Mouse (Mus musculus): ENCODE data around the gene Gpr119.

The Gpr119 gene

DNA sequence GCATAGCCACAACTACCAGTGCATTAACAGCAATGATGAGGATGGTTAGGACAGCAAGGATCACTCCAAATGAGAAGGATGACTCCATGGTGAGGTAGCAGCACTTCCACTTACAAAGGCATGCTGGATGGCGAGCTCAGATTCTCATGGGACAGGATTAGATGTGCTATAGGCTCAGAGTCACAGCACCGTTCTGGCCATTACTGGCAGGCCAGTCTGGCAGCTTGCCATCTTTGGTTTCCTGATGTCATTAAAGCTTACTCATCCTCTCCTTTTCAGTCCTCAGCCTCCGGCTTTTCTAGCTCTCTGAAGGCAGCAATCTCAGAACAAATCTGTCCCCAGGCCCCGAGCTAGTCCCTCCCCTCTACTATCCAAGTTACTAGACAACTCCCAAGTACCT is at the start of gene Gpr119:
Gpr119 (minus strand) TSS at position 308 of the 400 bp plus-strand sequence.
- DNase-seq (ENCODE audit: low spot score), result no peak

DNA sequence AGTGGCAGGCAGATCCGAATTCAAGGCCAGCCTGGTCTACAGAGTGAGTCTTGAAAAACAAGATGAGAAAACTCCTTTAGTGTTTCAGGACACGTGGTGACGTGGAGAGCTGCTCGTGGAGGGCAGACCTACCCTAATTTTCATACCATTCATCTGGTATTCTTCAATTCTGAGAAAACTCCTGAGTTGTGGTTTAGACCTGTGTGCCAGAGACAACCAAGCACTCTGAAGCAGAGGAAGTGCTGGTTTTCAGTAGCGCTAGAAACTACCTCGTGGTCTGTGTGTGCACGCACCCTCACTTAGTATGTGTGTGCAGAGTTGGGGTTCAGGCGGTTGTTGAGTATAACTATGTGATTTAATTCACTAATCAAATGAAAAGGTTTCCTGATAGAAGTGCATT is 38.6 kb upstream of the Gpr119 start:
- no peak for DNase-seq (ENCODE audit: low spot score)

DNA sequence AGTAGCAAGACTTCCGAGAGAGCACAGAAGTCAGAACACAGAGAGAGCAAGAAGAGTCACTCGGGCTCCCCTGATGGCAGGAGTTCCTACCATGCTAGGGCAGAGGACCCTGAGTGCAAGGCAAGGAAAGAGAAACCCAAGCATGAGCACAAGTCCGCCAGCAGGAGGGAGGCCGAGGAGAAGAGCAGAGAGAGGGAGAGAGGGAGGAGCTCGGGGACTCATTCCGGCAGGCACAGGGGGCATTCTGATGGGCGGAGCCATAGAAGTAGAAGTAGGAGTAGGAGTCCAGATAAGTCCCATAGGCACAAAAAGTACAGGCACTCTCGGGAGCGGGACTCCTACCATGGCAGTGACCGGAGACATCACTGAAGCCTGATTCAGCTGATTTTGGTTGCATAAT is 35.4 kb upstream of the Gpr119 start:
- no peak for DNase-seq (ENCODE audit: low spot score)

DNA sequence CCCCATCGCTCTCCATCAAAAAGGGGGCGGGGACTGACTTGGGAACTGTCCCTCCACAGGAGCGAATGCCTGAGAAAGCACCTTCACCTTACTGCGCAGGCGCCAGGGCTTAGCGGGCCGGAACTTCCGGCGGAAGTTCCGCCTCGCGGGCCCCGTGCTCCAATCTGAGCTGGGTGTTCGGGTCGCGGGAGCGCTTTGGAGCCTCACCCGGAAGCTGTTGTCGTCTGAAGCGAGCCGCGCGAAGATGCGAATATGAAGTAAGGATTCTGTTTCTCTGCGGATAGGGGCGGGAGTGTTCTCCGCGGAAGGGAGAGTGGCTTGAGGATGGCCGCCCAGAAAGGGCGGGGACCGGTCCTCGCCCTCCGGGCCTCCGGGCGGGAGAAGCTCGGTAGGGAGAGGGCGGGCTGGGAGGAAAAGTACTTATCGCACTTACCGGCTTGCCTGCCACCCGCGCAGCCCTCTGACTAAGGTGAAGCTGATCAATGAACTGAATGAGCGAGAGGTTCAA is 20.6 kb upstream of the Gpr119 start, which contains the start of gene Rbmx2:
Rbmx2 (plus strand) TSS at position 141 of the 508 bp plus-strand sequence.
- DNase-seq (ENCODE audit: low spot score), result peak; percentile 92

DNA sequence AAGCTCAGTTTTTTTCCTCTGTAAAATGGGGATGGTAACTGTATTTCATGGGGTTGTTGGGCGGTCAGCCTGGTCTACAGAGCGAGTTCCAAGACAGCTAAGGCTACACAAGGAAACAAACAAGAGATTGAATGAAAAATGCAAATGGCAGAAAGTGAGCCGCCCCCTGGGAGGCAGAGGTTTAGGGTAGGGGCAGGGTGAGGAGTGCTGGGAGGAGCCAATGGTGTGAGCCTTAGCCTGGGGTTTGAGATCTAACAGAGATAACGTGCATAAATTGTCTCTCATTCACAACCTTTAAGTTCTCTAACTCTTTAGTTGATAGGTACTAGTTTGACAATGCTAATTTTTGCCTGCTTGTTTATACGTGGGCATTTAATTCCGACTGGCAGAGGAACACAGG is 20.2 kb upstream of the Gpr119 start:
- peak; percentile 13 for DNase-seq (ENCODE audit: low spot score)

DNA sequence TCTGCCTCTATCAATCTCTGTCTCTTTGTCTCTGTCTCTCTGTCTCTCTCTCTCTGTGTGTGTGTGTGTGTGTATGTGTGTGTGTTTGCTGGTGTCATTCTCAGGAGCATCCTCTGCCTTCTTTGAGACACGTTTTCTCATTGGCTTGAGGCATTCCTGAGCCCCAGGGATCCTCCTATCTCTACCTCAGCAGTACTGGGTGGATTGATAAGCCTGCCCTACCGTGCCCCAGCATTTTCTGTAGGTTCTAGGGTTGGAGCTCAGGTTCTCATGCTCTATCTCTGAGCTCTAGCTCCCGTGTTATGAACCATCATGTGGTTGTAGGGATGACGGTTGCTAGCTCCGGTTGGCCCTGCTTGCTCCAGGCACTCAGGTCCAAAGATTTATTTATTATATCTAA is 9.6 kb upstream of the Gpr119 start:
- DNase-seq (ENCODE audit: low spot score), result no peak

DNA sequence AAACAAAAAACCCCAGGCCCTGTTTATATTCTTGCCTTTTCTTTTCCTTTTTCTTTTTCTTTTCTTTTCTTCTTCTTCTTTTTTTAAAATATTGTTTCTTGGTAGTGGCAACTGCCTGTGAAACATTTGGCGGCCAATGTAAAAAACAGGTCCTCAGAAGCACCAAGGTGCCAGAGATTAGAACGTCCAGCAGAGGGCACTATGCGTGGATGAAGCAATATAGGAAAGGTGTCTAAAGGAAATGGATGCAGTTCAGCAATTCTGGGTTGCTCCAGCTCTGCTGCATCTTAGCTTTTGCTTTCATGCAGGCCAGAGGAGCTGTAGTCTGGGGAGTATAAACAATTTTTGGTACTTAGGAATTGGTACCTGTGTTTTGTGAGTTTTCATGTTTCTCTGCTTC is 9.2 kb upstream of the Gpr119 start:
- DNase-seq (ENCODE audit: low spot score), result no peak

DNA sequence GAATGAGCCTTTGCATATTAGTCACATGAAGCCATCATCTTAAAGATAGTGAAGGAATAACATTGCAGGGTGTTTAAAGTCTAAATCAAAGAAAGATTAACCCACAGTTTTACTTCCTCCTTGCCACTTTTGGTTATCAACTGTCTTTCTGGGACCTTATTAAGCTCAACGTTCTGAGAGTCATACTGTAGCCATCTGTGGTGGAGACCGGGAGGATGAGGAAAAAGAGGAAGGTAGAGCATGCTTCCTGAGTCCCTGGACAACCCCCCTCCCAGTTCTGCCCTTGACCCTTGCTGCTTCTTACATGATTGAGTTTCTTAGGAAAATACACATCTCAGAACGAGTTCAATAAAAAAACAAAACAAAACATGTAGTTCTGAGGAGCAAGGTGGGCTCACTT is 2.6 kb downstream of the Gpr119 start:
- DNase-seq (ENCODE audit: low spot score), result no peak

DNA sequence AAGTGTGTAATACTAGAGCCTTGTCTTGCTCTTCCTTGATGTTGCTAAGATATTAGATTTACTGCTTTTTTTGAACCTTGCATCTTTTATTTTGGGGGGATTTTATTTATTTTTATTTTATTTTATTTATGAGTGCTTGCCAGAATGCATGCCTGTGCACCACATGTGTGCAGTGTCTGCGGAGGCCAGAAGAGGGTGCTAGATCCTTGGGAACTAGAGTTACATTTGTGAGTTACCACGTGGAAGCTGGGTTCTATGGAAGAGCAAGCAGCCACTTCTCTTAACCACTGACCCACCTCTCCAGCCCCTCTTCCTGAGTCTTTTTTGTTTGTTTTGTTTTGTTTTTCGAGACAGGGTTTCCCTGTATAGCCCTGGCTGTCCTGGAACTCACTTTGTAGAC is 4.7 kb downstream of the Gpr119 start:
- no peak for DNase-seq (ENCODE audit: low spot score)

DNA sequence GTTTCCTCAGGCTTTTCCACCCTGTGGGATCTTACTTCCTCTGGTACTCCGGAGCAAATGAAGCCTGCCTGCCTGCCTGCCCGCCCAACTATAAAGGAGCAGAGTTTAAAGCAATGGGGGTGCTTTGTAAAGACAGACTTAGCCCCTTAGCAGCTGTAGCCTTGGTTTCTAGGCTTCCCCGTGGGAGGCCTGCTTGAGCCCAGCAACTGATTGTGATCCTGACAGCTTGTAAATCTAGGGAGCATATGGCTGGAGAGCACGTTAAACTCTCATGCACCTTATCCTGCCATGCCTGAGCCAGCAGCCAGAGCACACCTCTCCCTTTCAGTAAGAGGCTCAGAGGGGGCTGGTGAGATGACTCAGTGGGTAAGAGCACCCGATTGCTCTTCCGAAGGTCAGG is 7.5 kb downstream of the Gpr119 start:
- DNase-seq (ENCODE audit: low spot score), result no peak

DNA sequence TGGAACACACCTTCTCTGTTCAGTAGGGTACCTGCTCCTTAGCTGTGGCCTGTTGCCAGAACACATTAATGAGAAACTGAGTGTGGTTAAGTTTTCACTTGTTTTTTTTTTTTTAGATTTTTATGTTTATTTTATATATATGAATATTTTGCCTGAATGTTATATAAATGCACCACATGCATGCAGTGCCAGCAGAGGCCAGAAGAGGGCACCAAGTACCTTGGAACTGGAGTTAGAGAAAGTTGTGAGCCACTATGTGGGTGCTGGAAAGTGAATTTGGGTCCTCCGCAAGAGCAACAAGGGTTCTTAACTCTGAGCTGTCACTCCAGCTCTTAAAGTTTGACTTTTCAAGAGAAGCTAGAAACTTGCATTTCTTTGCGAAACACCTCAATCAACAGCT is 30.2 kb downstream of the Gpr119 start:
- no peak for DNase-seq (ENCODE audit: low spot score)

DNA sequence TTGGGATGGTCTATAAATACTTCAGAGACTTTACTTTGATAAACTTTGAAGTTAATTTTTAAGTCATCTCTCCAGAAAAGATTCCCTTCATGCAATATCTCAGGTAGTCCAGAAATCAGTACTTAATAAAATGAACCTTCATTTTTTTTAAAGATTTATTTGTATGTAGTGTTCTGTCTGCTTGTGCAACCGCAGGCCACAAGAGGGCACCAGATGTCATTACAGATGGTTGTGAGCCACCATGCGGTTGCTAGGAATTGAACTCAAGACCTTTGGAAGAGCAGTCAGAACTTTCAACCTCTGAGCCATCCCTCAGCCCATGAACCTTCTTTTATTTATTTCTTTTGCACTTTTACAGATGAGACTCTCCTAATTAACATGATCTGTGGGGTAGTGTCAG is 37.2 kb downstream of the Gpr119 start:
- no peak for DNase-seq (ENCODE audit: low spot score)

DNA sequence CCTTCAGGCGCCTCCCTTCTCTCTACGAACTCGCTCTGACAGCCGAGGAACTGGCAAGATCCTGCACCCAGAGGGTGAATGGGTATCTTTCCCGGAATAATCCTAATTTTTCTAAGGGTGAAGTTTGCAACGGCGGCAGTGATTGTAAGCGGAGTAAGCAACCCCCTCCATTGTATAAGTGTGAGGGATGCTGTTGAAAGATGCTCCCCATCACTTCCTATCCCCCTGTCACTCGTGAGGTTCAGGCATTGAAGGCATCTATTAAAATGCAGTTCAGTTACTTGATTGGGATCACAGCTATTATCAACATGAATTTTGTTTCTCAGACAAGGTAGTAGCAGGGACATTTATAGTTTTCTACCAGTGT is 50.2 kb downstream of the Gpr119 start:
- DNase-seq (ENCODE audit: low spot score), result no peak

DNA sequence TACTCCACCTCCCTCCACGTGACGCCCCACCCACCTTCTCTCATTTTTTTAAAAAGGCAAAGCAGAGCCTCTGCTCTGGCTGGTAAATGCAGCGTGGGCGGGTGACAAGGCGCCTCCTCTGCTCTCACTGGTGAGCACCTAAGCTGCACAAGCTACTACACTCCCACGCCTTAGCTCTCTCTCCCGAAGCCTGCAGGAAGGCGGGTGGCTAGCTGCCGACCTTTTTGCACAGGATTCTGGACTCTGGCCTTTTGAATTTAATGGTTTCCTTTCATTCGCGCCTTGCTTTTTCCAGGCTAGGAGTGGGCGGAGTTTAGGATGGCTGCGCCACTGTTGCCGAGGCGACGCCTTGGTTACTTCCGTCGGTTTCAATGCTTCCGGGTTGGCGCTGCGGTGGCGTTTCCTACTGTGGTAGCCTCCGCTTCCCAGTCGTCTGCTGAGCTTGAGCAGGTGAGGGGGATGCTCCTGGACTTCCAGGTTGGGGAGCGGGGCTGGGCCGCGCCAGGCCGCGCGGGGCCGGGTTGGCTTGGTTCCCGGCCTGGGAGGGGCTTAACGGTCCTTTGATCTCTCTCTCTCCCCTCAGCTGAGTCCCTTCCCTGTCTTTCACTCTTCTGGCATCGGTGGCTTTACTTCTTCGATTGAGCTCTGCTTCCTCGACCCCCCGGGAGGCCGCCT is 50.8 kb downstream of the Gpr119 start, which contains the start of gene Slc25a14:
Slc25a14 (plus strand) TSS at position 35 of the 675 bp plus-strand sequence.
- peak; percentile 81 for DNase-seq (ENCODE audit: low spot score)

DNA sequence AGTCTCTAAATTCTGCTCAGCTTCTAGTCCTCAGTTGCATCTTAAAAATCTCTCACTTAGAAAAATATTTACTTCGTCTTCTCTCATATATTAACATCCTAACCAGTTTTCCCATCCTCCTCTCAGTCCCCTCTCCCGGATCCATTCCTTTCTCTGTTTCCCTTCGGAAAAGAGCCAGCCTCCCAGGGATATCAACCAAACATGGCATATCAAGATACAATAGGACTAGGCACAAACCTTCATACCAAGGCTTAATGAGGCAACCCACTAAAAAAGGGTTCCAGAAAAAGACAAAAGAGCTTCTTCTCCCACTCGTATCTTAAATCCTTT is 51.3 kb downstream of the Gpr119 start:
- DNase-seq (ENCODE audit: low spot score), result no peak
